Mouse (Mus musculus): Measurements from ENCODE around the gene Zswim1. TPM values are rescaled to one million over a fixed set of nuclear protein-coding genes. Genes with fewer than 3 reads are reported as not detected.

The Zswim1 gene
- total RNA-seq, 1 experiment = 21.5 TPM

DNA sequence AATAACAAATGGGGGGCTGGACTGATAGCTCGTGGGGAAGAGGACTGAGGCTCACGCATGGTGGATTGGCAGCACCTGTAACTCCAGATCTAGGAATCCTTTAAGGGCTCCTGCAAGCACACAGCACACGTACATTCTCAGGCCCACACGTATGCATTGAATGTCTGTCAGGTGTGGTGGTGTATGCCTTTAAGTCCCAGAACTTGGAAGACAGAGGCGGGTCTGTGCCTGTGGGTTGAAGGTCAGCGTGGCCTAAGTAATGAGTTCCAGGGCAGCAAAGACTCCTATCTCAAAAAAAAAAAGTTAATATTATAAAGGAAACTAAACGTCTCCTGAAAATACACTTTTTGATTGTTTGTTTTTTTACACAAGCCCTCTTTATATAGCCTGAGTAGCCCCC is 15.9 kb upstream of the Zswim1 start:
- Histone ChIP-seq H3K27ac (ENCODE audit: insufficient read depth, low read depth, low read length, poor library complexity, severe bottlenecking) (no peak overlapping the region), H3K4me1 (ENCODE audit: control insufficient read depth in 2 of 2, insufficient read depth in 2 of 2, low read length in 2 of 2, poor library complexity in 1 of 2) (peaks cover 0 to 11% of the 10 kb centered on the region in 2 experiments; a peak in 2 of 4 replicates), H3K9me3 (ENCODE audit: control insufficient read depth, insufficient read depth, low read depth, low read length) (no peaks in the 10 kb centered on the region), H3K36me3 (ENCODE audit: control insufficient read depth, insufficient read depth, low read length, poor library complexity, severe bottlenecking) (peaks cover 9% of the 10 kb centered on the region; the same call in 1 of the 2 replicates), H3K9ac (ENCODE audit: insufficient read depth, low read depth, low read length, poor library complexity, severe bottlenecking) (no peak overlapping the region), H3K4me3 (ENCODE audit: insufficient read depth in 1 of 2, low read depth in 1 of 2, low read length in 2 of 2, poor library complexity in 1 of 2, severe bottlenecking in 1 of 2) (no peak overlapping the region; a peak in 1 of 4 replicates)
- no peak for DNase-seq (ENCODE audit: low read depth, low spot score)
- no peak for TF ChIP-seq HCFC1 (IDR thresholded peaks at IDR 0.05; ENCODE audit: borderline replicate concordance, insufficient read depth, low read length)
- in situ Hi-C loops (cut with MboI; ENCODE audit: low sequenced_read_pairs in 2 of 2, unreplicated experiment in 2 of 2) = no loop called here

DNA sequence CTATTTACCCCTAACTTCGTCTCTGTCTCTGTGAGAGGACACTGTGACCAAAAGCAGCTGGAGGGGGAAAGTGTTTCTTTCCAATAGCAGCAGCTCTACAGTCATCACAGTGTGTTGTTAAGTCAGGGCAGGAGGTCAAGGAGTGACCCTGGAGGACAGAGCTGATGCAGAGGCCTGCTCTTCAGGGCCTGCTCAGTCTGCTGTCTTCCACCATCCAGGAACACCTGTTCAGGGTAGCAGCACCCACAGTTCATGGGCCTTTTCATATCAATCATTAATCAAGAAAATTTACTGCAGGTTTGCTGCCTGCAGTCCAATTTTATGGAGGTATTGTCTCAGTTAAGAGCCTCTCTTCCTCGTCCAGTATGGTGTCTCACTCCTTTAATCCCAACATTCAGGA is 8.9 kb upstream of the Zswim1 start:
- in situ Hi-C loops (cut with MboI; ENCODE audit: low sequenced_read_pairs in 2 of 2, unreplicated experiment in 2 of 2) = no loop called here
- Histone ChIP-seq H3K9ac (ENCODE audit: insufficient read depth, low read depth, low read length, poor library complexity, severe bottlenecking) (no peak overlapping the region), H3K4me1 (ENCODE audit: control insufficient read depth in 2 of 2, insufficient read depth in 2 of 2, low read length in 2 of 2, poor library complexity in 1 of 2) (peaks cover 7 to 20% of the 10 kb centered on the region in 2 experiments; a peak in 3 of 4 replicates), H3K27ac (ENCODE audit: insufficient read depth, low read depth, low read length, poor library complexity, severe bottlenecking) (no peak overlapping the region), H3K36me3 (ENCODE audit: control insufficient read depth, insufficient read depth, low read length, poor library complexity, severe bottlenecking) (peaks cover 16% of the 10 kb centered on the region; the same call in 1 of the 2 replicates), H3K9me3 (ENCODE audit: control insufficient read depth, insufficient read depth, low read depth, low read length) (no peaks in the 10 kb centered on the region), H3K4me3 (ENCODE audit: insufficient read depth in 1 of 2, low read depth in 1 of 2, low read length in 2 of 2, poor library complexity in 1 of 2, severe bottlenecking in 1 of 2) (no peak overlapping the region)
- no peak for DNase-seq (ENCODE audit: low read depth, low spot score)
- TF ChIP-seq CHD2 (IDR thresholded peaks at IDR 0.05; ENCODE audit: low read depth, low read length) (no peak), MAFK (IDR thresholded peaks at IDR 0.05; ENCODE audit: insufficient read depth, low read depth, low read length) (no peak), ZNF384 (IDR thresholded peaks at IDR 0.05; ENCODE audit: low read depth, low read length) (no peak), HCFC1 (IDR thresholded peaks at IDR 0.05; ENCODE audit: borderline replicate concordance, insufficient read depth, low read length) (no peak)

DNA sequence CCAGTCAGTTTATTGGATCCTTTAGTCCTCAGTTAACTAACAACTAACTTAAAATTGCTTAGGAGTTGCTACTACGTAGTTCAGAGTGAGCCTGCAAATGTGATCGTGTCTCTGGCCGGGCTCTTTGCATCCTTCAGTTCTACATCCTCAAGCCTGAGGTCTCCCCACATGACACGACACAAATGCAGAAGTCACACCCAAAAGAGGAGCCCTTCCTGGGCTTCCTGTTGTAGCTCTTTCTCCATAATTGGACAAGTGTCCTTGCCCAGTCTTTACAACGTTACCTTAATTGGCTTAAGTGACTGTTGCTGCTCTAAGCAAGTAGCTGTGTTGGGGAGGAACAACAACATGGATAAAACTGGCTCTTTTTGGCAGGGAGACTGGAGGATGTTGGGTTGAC is 7.1 kb upstream of the Zswim1 start:
- no peak for TF ChIP-seq MAFK (IDR thresholded peaks at IDR 0.05; ENCODE audit: insufficient read depth, low read depth, low read length)
- TF ChIP-seq ZC3H11A (IDR thresholded peaks at IDR 0.05; ENCODE audit: borderline replicate concordance, low read depth, low read length) = no peak
- no peak for TF ChIP-seq ZNF384 (IDR thresholded peaks at IDR 0.05; ENCODE audit: low read depth, low read length)
- Histone ChIP-seq H3K9me3 (ENCODE audit: control insufficient read depth, insufficient read depth, low read depth, low read length) (no peaks in the 10 kb centered on the region), H3K4me3 (ENCODE audit: insufficient read depth in 1 of 2, low read depth in 1 of 2, low read length in 2 of 2, poor library complexity in 1 of 2, severe bottlenecking in 1 of 2) (no peak overlapping the region), H3K4me1 (ENCODE audit: control insufficient read depth in 2 of 2, insufficient read depth in 2 of 2, low read length in 2 of 2, poor library complexity in 1 of 2) (peaks cover 7 to 20% of the 10 kb centered on the region in 2 experiments; a peak in 3 of 4 replicates), H3K27ac (ENCODE audit: insufficient read depth, low read depth, low read length, poor library complexity, severe bottlenecking) (no peak overlapping the region), H3K9ac (ENCODE audit: insufficient read depth, low read depth, low read length, poor library complexity, severe bottlenecking) (no peak overlapping the region), H3K36me3 (ENCODE audit: control insufficient read depth, insufficient read depth, low read length, poor library complexity, severe bottlenecking) (peaks cover 15% of the 10 kb centered on the region; the same call in 1 of the 2 replicates)
- no peak for DNase-seq (ENCODE audit: low read depth, low spot score)
- in situ Hi-C loops (cut with MboI; ENCODE audit: low sequenced_read_pairs in 2 of 2, unreplicated experiment in 2 of 2) = no loop called here

DNA sequence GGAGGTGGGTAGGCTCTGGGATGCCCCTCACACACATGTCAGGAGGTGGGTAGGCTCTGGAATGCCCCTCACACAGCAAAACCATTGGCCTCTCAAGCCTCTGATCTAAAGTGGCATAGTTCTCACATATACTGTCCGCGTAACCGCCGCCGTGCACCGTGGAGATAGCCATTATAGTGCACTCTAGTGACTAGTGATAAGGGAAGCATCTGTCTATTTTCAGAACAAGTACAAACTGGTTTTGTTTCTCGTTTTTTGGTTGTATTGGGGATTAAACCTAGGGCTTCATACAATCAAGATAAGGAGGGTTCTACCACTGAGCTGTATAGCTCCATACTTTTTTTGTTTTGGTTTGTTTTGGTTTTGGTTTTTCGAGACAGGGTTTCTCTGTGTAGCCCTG is 6.7 kb upstream of the Zswim1 start:
- in situ Hi-C loops (cut with MboI; ENCODE audit: low sequenced_read_pairs in 2 of 2, unreplicated experiment in 2 of 2) = no loop called here
- Histone ChIP-seq H3K9me3 (ENCODE audit: control insufficient read depth, insufficient read depth, low read depth, low read length) (no peaks in the 10 kb centered on the region), H3K36me3 (ENCODE audit: control insufficient read depth, insufficient read depth, low read length, poor library complexity, severe bottlenecking) (peaks cover 19% of the 10 kb centered on the region; the same call in 1 of the 2 replicates), H3K27ac (ENCODE audit: insufficient read depth, low read depth, low read length, poor library complexity, severe bottlenecking) (no peak overlapping the region), H3K9ac (ENCODE audit: insufficient read depth, low read depth, low read length, poor library complexity, severe bottlenecking) (no peak overlapping the region), H3K4me1 (ENCODE audit: control insufficient read depth in 2 of 2, insufficient read depth in 2 of 2, low read length in 2 of 2, poor library complexity in 1 of 2) (peaks cover 7 to 23% of the 10 kb centered on the region in 2 experiments; a peak in 3 of 4 replicates), H3K4me3 (ENCODE audit: insufficient read depth in 1 of 2, low read depth in 1 of 2, low read length in 2 of 2, poor library complexity in 1 of 2, severe bottlenecking in 1 of 2) (no peak overlapping the region)
- TF ChIP-seq ZNF384 (IDR thresholded peaks at IDR 0.05; ENCODE audit: low read depth, low read length) (no peak), ZC3H11A (IDR thresholded peaks at IDR 0.05; ENCODE audit: borderline replicate concordance, low read depth, low read length) (no peak), HCFC1 (IDR thresholded peaks at IDR 0.05; ENCODE audit: borderline replicate concordance, insufficient read depth, low read length) (no peak)
- no peak for DNase-seq (ENCODE audit: low read depth, low spot score)

DNA sequence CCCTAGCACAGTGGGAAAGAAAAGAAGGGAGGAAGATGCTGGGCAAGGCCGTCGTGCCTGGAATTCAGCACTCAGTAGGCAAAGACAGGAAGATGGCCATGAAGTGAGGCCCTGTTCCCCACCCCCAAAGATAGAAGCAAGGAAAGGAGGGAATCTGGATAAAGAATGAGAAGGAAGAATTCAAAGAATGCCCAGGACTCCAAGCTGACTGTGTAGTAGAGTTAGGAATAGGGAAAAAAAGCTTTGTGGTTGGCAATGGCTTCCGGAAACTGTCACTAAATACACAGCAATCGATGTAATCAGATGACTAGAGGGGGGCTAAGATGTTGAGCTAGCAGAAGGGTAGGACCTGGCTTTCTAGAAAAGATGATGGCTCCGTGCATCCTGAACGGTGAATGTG is 5.3 kb upstream of the Zswim1 start:
- in situ Hi-C loops (cut with MboI; ENCODE audit: low sequenced_read_pairs in 2 of 2, unreplicated experiment in 2 of 2) = no loop called here
- no peak for DNase-seq (ENCODE audit: low read depth, low spot score)
- H3K36me3 ChIP-seq (ENCODE audit: control insufficient read depth, insufficient read depth, low read length, poor library complexity, severe bottlenecking) = peaks cover 21% of the 10 kb centered on the region; the same call in 1 of the 2 replicates
- H3K27ac ChIP-seq (ENCODE audit: insufficient read depth, low read depth, low read length, poor library complexity, severe bottlenecking) = no peak overlapping the region; the same call in 1 of the 2 replicates
- H3K4me3 ChIP-seq (ENCODE audit: insufficient read depth in 1 of 2, low read depth in 1 of 2, low read length in 2 of 2, poor library complexity in 1 of 2, severe bottlenecking in 1 of 2) = no peak overlapping the region
- peaks cover 7 to 31% of the 10 kb centered on the region in 2 experiments; a peak in 3 of 4 replicates for H3K4me1 ChIP-seq (ENCODE audit: control insufficient read depth in 2 of 2, insufficient read depth in 2 of 2, low read length in 2 of 2, poor library complexity in 1 of 2)
- H3K9me3 ChIP-seq (ENCODE audit: control insufficient read depth, insufficient read depth, low read depth, low read length) = no peaks in the 10 kb centered on the region
- no peak overlapping the region for H3K9ac ChIP-seq (ENCODE audit: insufficient read depth, low read depth, low read length, poor library complexity, severe bottlenecking)
- TF ChIP-seq HCFC1 (IDR thresholded peaks at IDR 0.05; ENCODE audit: borderline replicate concordance, insufficient read depth, low read length) (no peak), CHD2 (IDR thresholded peaks at IDR 0.05; ENCODE audit: low read depth, low read length) (no peak), ZC3H11A (IDR thresholded peaks at IDR 0.05; ENCODE audit: borderline replicate concordance, low read depth, low read length) (no peak), MAFK (IDR thresholded peaks at IDR 0.05; ENCODE audit: insufficient read depth, low read depth, low read length) (no peak), ZNF384 (IDR thresholded peaks at IDR 0.05; ENCODE audit: low read depth, low read length) (no peak)

All from ES-E14 (cell line).